In the genomic region with DNA sequence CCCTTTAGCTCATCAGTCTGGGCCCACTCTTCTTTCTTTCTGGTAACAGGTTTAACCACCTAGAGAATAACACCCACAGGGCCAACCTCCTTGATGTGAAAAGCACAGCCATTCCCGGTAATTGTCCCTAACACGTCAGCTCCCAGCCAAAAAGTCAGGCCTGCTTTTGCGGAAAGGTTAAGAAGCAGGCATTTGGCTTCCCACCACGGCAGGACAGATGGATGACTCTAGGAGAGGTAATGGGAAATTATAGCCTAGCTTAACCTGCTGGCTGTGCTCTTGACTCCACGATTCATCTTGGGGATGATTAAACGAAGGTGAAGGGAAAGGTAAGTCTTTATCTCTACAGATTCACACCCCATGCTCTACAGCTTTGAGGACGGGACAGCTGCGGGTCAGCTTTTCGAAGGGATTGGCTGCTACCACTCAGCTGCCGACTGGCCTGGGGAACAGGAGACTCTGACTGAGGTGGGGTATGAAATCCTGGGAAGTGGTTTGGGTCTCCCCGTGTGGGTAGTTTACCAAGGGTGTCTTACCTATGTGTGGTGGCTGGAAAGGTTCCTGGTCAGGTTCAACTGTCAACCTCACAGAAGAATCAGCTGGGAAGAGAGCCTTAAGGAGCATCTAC, we compare ENCODE assay signal across 19 mouse cellular contexts. TPM values are rescaled to one million over a fixed set of nuclear protein-coding genes. Genes with fewer than 3 reads are reported as not detected.
"Had no signal": no experiment of that assay in that cellular context is flagged by ENCODE, and none has a peak within 500 bp of the region (broad histone marks: within the 10 kb centered on the region; RNA-seq: fewer than 3 reads in every experiment).

No protein-coding gene starts in this region.

- H3K36me3 ChIP-seq: limb, embryonic 10.5 days; limb, embryonic 13.5 days; liver, embryonic 15.5 days had no signal

- H3K27me3 ChIP-seq: limb, embryonic 13.5 days; liver, embryonic 15.5 days had no signal

- DNase-seq: kidney, postnatal 25 days; layer of hippocampus, adult 9-11 months; lung, adult 2 months; lung, postnatal 14 days; lung, postnatal 4 days; midbrain, embryonic 14.5 days; right cerebral cortex, postnatal 14 days; right cerebral cortex, postnatal 4 days; thymus, adult 2 months; thymus, postnatal 14 days; thymus, postnatal 4 days had no signal

- H3K4me3 ChIP-seq: layer of hippocampus, adult 2 months; limb, embryonic 10.5 days; limb, embryonic 13.5 days; liver, embryonic 15.5 days had no signal

- H3K4me1 ChIP-seq: limb, embryonic 10.5 days; limb, embryonic 13.5 days; liver, embryonic 15.5 days had no signal

- H3K27ac ChIP-seq: kidney, postnatal 0 days; layer of hippocampus, adult 2 months; limb, embryonic 10.5 days; limb, embryonic 13.5 days; liver, embryonic 15.5 days; stomach, postnatal 0 days had no signal

- H3K9me3 ChIP-seq: limb, embryonic 10.5 days; limb, embryonic 13.5 days had no signal

- H3K4me2 ChIP-seq: limb, embryonic 13.5 days; liver, embryonic 15.5 days; midbrain, embryonic 11.5 days had no signal

- H3K9ac ChIP-seq: limb, embryonic 13.5 days; liver, embryonic 15.5 days had no signal

RNA-seq across cellular contexts. Expression of gene Dok5, which starts 18.8 kb away (rescaled TPM):
- polyA plus RNA-seq: liver, adult 2 months had no signal
